Mouse (Mus musculus) cerebellum, postnatal 14 days (tissue): ENCODE results near the gene Gm6465.
"Not testable (repeated sequence)": the region's sequence is repeated elsewhere in the genome, so short reads cannot be mapped to it uniquely, and the experiment has no call there.

Source experiments
- DNase-seq, 2 experiments: peaks; one replicate each; pipeline ENCODE4 v3.0.0; 2021; ENCODE audit warnings: mixed read lengths in 2 of 2

Gene Gm6465

DNA sequence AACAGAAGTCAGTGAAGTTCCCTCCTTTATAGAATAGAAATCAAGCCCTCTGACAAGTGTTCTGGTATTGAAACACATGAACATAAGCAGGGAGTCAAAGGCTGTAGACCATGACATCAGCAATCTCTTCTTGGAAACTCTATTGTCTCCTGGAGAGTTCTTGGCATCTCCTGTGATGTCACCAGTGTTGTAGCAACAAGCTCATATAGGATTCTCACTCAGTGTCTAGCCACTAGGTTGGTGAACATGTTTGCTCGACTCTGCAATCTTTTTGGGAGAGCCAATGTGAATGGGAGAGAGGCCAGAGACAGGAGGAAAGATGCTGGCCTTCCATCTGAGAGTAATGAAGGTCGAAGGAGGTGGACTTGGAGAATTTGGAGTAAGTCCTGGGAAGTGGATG, at the start of gene Gm6465:
Gene Gm6465 (plus strand): TSS at position 301 of the 400 bp plus-strand sequence.
- not testable (repeated sequence) for DNase-seq

DNA sequence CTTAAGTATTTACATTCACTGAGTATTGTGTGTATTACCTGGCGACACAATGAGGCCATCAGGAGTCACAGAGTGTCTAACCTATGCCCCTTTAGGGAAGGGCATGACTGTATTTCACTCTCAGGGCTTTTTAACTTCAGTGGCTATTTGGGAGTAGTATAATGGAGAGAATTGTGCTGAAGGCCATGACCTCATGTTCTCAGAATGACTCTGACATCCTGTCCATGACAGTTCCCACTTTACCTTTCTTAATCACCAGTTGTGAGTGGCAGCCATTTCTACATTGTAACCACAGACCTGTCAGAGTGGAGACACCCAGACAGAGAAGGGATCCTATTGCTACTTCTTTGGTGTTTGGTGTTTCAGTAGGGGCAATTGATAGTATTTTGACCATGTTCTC, 485 bp downstream of the Gm6465 start:
- not testable (repeated sequence) for DNase-seq

DNA sequence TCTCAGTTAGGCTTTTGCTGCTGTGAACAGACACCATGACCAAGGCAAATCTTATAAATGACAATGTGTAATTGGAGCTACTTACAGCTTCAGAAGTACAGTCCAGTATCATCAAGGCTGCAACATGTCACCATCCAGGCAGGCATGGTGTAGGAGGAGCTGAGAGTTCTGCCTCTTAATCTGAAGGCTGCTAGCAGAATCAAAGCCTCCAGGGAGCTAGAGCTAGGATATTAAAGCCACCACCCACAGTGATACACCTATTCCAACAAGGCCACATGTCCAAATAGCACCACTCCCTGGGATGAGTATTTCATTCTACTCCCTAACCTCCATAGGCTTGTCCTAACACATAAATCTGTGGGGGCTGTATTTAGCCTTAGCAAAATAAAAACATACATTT, 12.6 kb downstream of the Gm6465 start:
- DNase-seq: not testable (repeated sequence)
